Mouse (Mus musculus): ENCODE measurements around the gene Egfl7.
A peak's percentile ranks its signal among the peaks of the same experiment; 100 is the strongest.

- TF ChIP-seq CTCF (IDR thresholded peaks at IDR 0.05; ENCODE audit: extremely low read depth, insufficient read depth, insufficient read length, insufficient replicate concordance) (peak; percentile 81), POLR2A (IDR thresholded peaks at IDR 0.05; ENCODE audit: low read depth, low read length) (no peak)
Observed at GRCm38 (mm10) chr2:26566221-26566620, 13.6 kb upstream of the Egfl7 start.
